8 mouse cellular contexts compared by ENCODE assay signal in the genomic region with DNA sequence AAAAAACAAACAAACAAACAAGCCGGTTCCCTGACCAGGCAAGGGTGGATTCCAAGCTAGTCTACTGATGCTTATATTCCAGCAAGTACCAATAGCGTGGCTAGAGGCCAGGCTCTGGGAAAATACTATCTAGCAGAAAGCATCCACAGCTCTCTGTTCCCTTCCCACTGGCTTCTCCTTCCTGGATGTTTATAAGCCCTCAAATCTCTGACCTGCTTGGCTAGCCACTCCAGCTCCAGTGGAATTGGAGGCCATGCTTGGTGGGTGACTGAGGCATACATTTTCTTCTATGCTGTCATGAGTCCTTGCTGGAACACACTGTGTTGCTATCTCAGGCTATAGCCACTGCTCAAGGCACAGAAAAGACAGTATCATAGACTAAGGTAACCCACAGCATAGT. TPM values are rescaled to one million over a fixed set of nuclear protein-coding genes. Genes with fewer than 3 reads are reported as not detected.
A peak's percentile ranks its signal among the peaks of the same experiment; 100 is the strongest.
DNase-seq lines count a peak whose midpoint lies in the region; ATAC-seq and TF ChIP-seq lines count a peak whose summit lies in the region.

No protein-coding gene starts in this region.

- H3K79me2 ChIP-seq in liver, adult 2 months (ENCODE audit: control insufficient read depth, insufficient read depth, low read length), result peaks cover 13% of the 10 kb centered on the region; the same call in 1 of the 2 replicates

- H3K36me3 ChIP-seq in forebrain, embryonic 10.5 days (replicated peaks), result peaks cover 58% of the 10 kb centered on the region
- H3K36me3 ChIP-seq in forebrain, embryonic 11.5 days (ENCODE audit: control insufficient read depth, insufficient read depth, low read length), result peaks cover 20% of the 10 kb centered on the region
- peaks cover 35% of the 10 kb centered on the region for H3K36me3 ChIP-seq in liver, adult 2 months (ENCODE audit: control insufficient read depth, insufficient read depth, low read length)
- H3K36me3 ChIP-seq in intestine, postnatal 0 days (ENCODE audit: control insufficient read depth, insufficient read depth), result peaks cover 31% of the 10 kb centered on the region
- H3K36me3 ChIP-seq in neural tube, embryonic 14.5 days (ENCODE audit: control insufficient read depth, insufficient read depth, low read length), result peaks cover 12% of the 10 kb centered on the region; the same call in 1 of the 2 replicates

- peak overlapping the region; percentile 94; the same call in 1 of the 2 replicates for H3K27ac ChIP-seq in forebrain, embryonic 10.5 days
- no peak overlapping the region for H3K27ac ChIP-seq in forebrain, embryonic 11.5 days (ENCODE audit: low read depth, low read length)
- peak overlapping the region; percentile 75 for H3K27ac ChIP-seq in liver, adult 2 months (replicated peaks; ENCODE audit: insufficient read depth, low read depth, low read length)
- H3K27ac ChIP-seq in intestine, postnatal 0 days (ENCODE audit: low read depth, low read length), result 0 out of 2 replicates have a peak overlapping the region, but pooled peaks have one; percentile 91
- peak overlapping the region; percentile 61; the same call in 1 of the 2 replicates for H3K27ac ChIP-seq in neural tube, embryonic 14.5 days (ENCODE audit: low read depth, low read length)

- no peaks in the 10 kb centered on the region for H3K27me3 ChIP-seq in forebrain, embryonic 10.5 days (ENCODE audit: poor library complexity, severe bottlenecking)
- H3K27me3 ChIP-seq in forebrain, embryonic 11.5 days (ENCODE audit: control insufficient read depth, insufficient read depth, low read length), result no peaks in the 10 kb centered on the region
- no peaks in the 10 kb centered on the region for H3K27me3 ChIP-seq in liver, adult 2 months (ENCODE audit: control insufficient read depth, insufficient read depth, low read length)
- no peaks in the 10 kb centered on the region for H3K27me3 ChIP-seq in intestine, postnatal 0 days (replicated peaks; ENCODE audit: control insufficient read depth, insufficient read depth, low read length)
- H3K27me3 ChIP-seq in neural tube, embryonic 14.5 days (ENCODE audit: control insufficient read depth, insufficient read depth, low read length), result no peaks in the 10 kb centered on the region

- H3K9ac ChIP-seq in forebrain, embryonic 11.5 days (ENCODE audit: low read length), result no peak overlapping the region; the same call in 1 of the 2 replicates
- peak overlapping the region; percentile 58 for H3K9ac ChIP-seq in liver, adult 2 months (ENCODE audit: low read depth, low read length)
- H3K9ac ChIP-seq in intestine, postnatal 0 days (ENCODE audit: low read depth, low read length), result no peak overlapping the region
- peak overlapping the region; percentile 59 for H3K9ac ChIP-seq in neural tube, embryonic 14.5 days (replicated peaks; ENCODE audit: low read depth, low read length)

- TF ChIP-seq POLR2A in liver, adult 2 months (IDR thresholded peaks at IDR 0.05; ENCODE audit: extremely low read depth, insufficient read depth, low read length), result no peak

- 98% methylated on average over 2 of the region's 2 CpGs for WGBS in forebrain, embryonic 10.5 days
- WGBS in forebrain, embryonic 11.5 days, result 96% methylated on average over 2 of the region's 2 CpGs
- 24% methylated on average over 2 of the region's 2 CpGs for WGBS in liver, adult 2 months
- 70% methylated on average over 2 of the region's 2 CpGs for WGBS in intestine, postnatal 0 days
- WGBS in neural tube, embryonic 14.5 days, result 76% methylated on average over 2 of the region's 2 CpGs

- no peak for ATAC-seq in forebrain, embryonic 11.5 days (replicated peaks; ENCODE audit: low FRiP score)
- ATAC-seq in intestine, postnatal 0 days, result no peak
- ATAC-seq in neural tube, embryonic 14.5 days (ENCODE audit: low read depth), result no peak
- no peak for ATAC-seq in monocyte, adult 5-6 weeks (replicated peaks; ENCODE audit: insufficient number of reproducible peaks, low FRiP score, low TSS enrichment, poor library complexity, severe bottlenecking)

- H3K4me1 ChIP-seq in forebrain, embryonic 10.5 days, result peaks cover 48% of the 10 kb centered on the region
- H3K4me1 ChIP-seq in forebrain, embryonic 11.5 days (replicated peaks; ENCODE audit: control insufficient read depth, insufficient read depth, low read length), result peaks cover 2% of the 10 kb centered on the region; the same call in 1 of the 2 replicates
- H3K4me1 ChIP-seq in liver, adult 2 months (ENCODE audit: control insufficient read depth, insufficient read depth, low read length), result peaks cover 16% of the 10 kb centered on the region
- 0 out of 2 replicates have a peak, but pooled peaks cover 5% of the 10 kb centered on the region for H3K4me1 ChIP-seq in intestine, postnatal 0 days (replicated peaks; ENCODE audit: control insufficient read depth, insufficient read depth, low read length)
- peaks cover 7% of the 10 kb centered on the region; the same call in 1 of the 2 replicates for H3K4me1 ChIP-seq in neural tube, embryonic 14.5 days (ENCODE audit: control insufficient read depth, insufficient read depth, low read length)

- no peak for TF ChIP-seq CTCF in liver, adult 2 months (IDR thresholded peaks at IDR 0.05; ENCODE audit: low read depth, low read length)
- TF ChIP-seq CTCF in intestine, postnatal 0 days (IDR thresholded peaks at IDR 0.05; ENCODE audit: low read depth), result no peak

- peak overlapping the region; percentile 74; the same call in 1 of the 2 replicates for H3K4me3 ChIP-seq in forebrain, embryonic 10.5 days
- H3K4me3 ChIP-seq in forebrain, embryonic 11.5 days (ENCODE audit: low read depth, low read length), result no peak overlapping the region
- H3K4me3 ChIP-seq in liver, adult 2 months (ENCODE audit: insufficient read depth, low read depth, low read length), result peak overlapping the region; percentile 66
- peak overlapping the region; percentile 49 for H3K4me3 ChIP-seq in intestine, postnatal 0 days (ENCODE audit: low read depth, low read length)
- peak overlapping the region; percentile 44 for H3K4me3 ChIP-seq in neural tube, embryonic 14.5 days (ENCODE audit: low read depth, low read length)

- peaks cover 8% of the 10 kb centered on the region for H3K9me3 ChIP-seq in forebrain, embryonic 10.5 days
- H3K9me3 ChIP-seq in forebrain, embryonic 11.5 days (ENCODE audit: control insufficient read depth, low read length), result peaks cover 3% of the 10 kb centered on the region; the same call in 1 of the 2 replicates
- no peaks in the 10 kb centered on the region for H3K9me3 ChIP-seq in intestine, postnatal 0 days (ENCODE audit: control insufficient read depth)
- H3K9me3 ChIP-seq in neural tube, embryonic 14.5 days (ENCODE audit: control insufficient read depth, low read length), result no peaks in the 10 kb centered on the region

- no peak overlapping the region for H3K4me2 ChIP-seq in forebrain, embryonic 11.5 days (ENCODE audit: low read depth, low read length, severe bottlenecking)
- H3K4me2 ChIP-seq in intestine, postnatal 0 days (replicated peaks; ENCODE audit: low read depth), result peak overlapping the region; percentile 74
- peak overlapping the region; percentile 75 for H3K4me2 ChIP-seq in neural tube, embryonic 14.5 days (ENCODE audit: low read depth, low read length)

- no peak for DNase-seq in forebrain, embryonic 10.5 days (ENCODE audit: extremely low spot score, low spot score)
- DNase-seq in forebrain, embryonic 11.5 days (ENCODE audit: low spot score), result no peak
- DNase-seq in liver, adult 2 months (ENCODE audit: extremely low read depth, low read depth, low spot score), result peak; percentile 43
- DNase-seq in liver, result no peak
- no peak for DNase-seq in adrenal gland, adult 2 months

RNA-seq across cellular contexts. Expression of gene Dbi, which starts 2.0 kb away (rescaled TPM):
- polyA plus RNA-seq in forebrain, embryonic 10.5 days (2016; fragmentation: Nextera tagmentation; extraction: Ambion mirVana), result 797 and 870 TPM in 2 replicates
- 783 and 824 TPM in 2 replicates for polyA plus RNA-seq in forebrain, embryonic 11.5 days (2014; fragmentation: Nextera tagmentation; extraction: Ambion mirVana)
- 1,543 and 1,850 TPM in 2 replicates for total RNA-seq in liver, adult 2 months (2014; rRNA removed)
- polyA plus RNA-seq in liver, adult 2 months (2012; rRNA removed), result 1,631 and 1,632 TPM in 2 replicates
- 3,066 and 3,164 TPM in 2 replicates for polyA plus RNA-seq in intestine, postnatal 0 days (2015; fragmentation: Nextera tagmentation; extraction: Ambion mirVana)
- polyA plus RNA-seq in neural tube, embryonic 14.5 days (2014; fragmentation: Nextera tagmentation; extraction: Ambion mirVana), result 1,841 and 1,897 TPM in 2 replicates
- total RNA-seq in adrenal gland, adult 2 months (2021), result 1,000 to 10,000 TPM; 1,195 to 1,389 TPM
- 375 and 512 TPM in 2 replicates for polyA plus RNA-seq in adrenal gland, adult 2 months (2012; rRNA removed)
- total RNA-seq in monocyte, adult 5-6 weeks (2017), result 183 to 239 TPM (median 190 TPM) in 3 replicates

RNA-seq across cellular contexts. Expression of gene 3110009E18Rik, which starts 2.1 kb away (rescaled TPM):
- 21.6 and 22.7 TPM in 2 replicates for polyA plus RNA-seq in forebrain, embryonic 10.5 days (2016; fragmentation: Nextera tagmentation; extraction: Ambion mirVana)
- 19.6 and 23.1 TPM in 2 replicates for polyA plus RNA-seq in forebrain, embryonic 11.5 days (2014; fragmentation: Nextera tagmentation; extraction: Ambion mirVana)
- total RNA-seq in liver, adult 2 months (2014; rRNA removed), result 1.3 and 1.4 TPM in 2 replicates
- polyA plus RNA-seq in liver, adult 2 months (2012; rRNA removed), result 0.61 and 0.65 TPM in 2 replicates
- 8.2 and 8.7 TPM in 2 replicates for polyA plus RNA-seq in intestine, postnatal 0 days (2015; fragmentation: Nextera tagmentation; extraction: Ambion mirVana)
- 17.3 and 18.9 TPM in 2 replicates for polyA plus RNA-seq in neural tube, embryonic 14.5 days (2014; fragmentation: Nextera tagmentation; extraction: Ambion mirVana)
- total RNA-seq in adrenal gland, adult 2 months (2021), result 10 to 100 TPM; 11.7 to 12.2 TPM
- 0.59 and 0.68 TPM in 2 replicates for polyA plus RNA-seq in adrenal gland, adult 2 months (2012; rRNA removed)
- 3.0 to 10.3 TPM (median 8.4 TPM) in 3 replicates for total RNA-seq in monocyte, adult 5-6 weeks (2017)

RNA-seq across cellular contexts. Expression of gene Tmem37, which starts 45.0 kb away (rescaled TPM):
- 6.7 TPM in 2 replicates for polyA plus RNA-seq in forebrain, embryonic 10.5 days (2016; fragmentation: Nextera tagmentation; extraction: Ambion mirVana)
- 5.3 and 6.9 TPM in 2 replicates for polyA plus RNA-seq in forebrain, embryonic 11.5 days (2014; fragmentation: Nextera tagmentation; extraction: Ambion mirVana)
- 64.9 and 96.5 TPM in 2 replicates for total RNA-seq in liver, adult 2 months (2014; rRNA removed)
- 172 and 299 TPM in 2 replicates for polyA plus RNA-seq in liver, adult 2 months (2012; rRNA removed)
- polyA plus RNA-seq in intestine, postnatal 0 days (2015; fragmentation: Nextera tagmentation; extraction: Ambion mirVana), result 593 and 673 TPM in 2 replicates
- 2.6 and 9.0 TPM in 2 replicates for polyA plus RNA-seq in neural tube, embryonic 14.5 days (2014; fragmentation: Nextera tagmentation; extraction: Ambion mirVana)
- total RNA-seq in adrenal gland, adult 2 months (2021), result 10 to 100 TPM in 1 of 2 experiments, 1 to 10 TPM in 1; 9.8 to 22.6 TPM
- polyA plus RNA-seq in adrenal gland, adult 2 months (2012; rRNA removed), result 22.4 and 32.9 TPM in 2 replicates
- 3.2 to 9.4 TPM (median 8.2 TPM) in 3 replicates for total RNA-seq in monocyte, adult 5-6 weeks (2017)

Comparison
In these comparisons a context has a peak if more than half of its experiments do, and no peak if none do; other contexts are left out.
1. H3K9ac ChIP-seq: peak in liver, adult 2 months (single experiment) and neural tube, embryonic 14.5 days (single experiment); none in forebrain, embryonic 11.5 days (single experiment) and intestine, postnatal 0 days (single experiment).